Mouse (Mus musculus) megakaryocyte, embryonic 14.5 days (primary cell): Measurements from ENCODE around the gene Ap2a1. TPM values are rescaled to one million over a fixed set of nuclear protein-coding genes. Genes with fewer than 3 reads are reported as not detected.

Source experiments
- H3K27me3 ChIP-seq: replicated peaks from 2 replicates; pipeline ENCODE3; 2012; ENCODE audit warnings: inconsistent platforms
- H3K36me3 ChIP-seq: replicated peaks from 2 replicates; pipeline ENCODE3; 2012; ENCODE audit warnings: low read length, inconsistent platforms, mixed read lengths
- H3K4me1 ChIP-seq: 2 replicates; pipeline ENCODE4 v1.6.1; 2012; ENCODE audit warnings: inconsistent platforms
- H3K4me3 ChIP-seq: replicated peaks from 2 replicates; pipeline ENCODE3; 2012; ENCODE audit warnings: moderate library complexity, mild to moderate bottlenecking, inconsistent platforms
- H3K9me3 ChIP-seq: 2 replicates; pipeline ENCODE4 v1.6.1; 2012; ENCODE audit warnings: inconsistent platforms
- FLI1 ChIP-seq: IDR thresholded peaks from 2 replicates; pipeline ENCODE4 v1.6.1; 2012; ENCODE audit warnings: low read length, inconsistent platforms, mixed read lengths
- GATA1 ChIP-seq: IDR thresholded peaks from 3 replicates; pipeline ENCODE4 v1.6.1; 2012; ENCODE audit warnings: mixed read lengths, low read length, inconsistent platforms, borderline replicate concordance
- polyA plus RNA-seq: library from polyadenylated mRNA; stranded (reverse); fragments of >175 nt; gene quantifications from 2 replicates; pipeline ENCODE4 v1.2.3, GENCODE M21; 2012; ENCODE audit warnings: low replicate concordance; ENCODE audit not compliant: insufficient read depth

Gene Ap2a1
- polyA plus RNA-seq, 1 experiment: 137 TPM

GRCm38 (mm10) chr7:44964990-44965389 lies 35.7 kb upstream of the Ap2a1 start:
- H3K4me3 ChIP-seq: no peak overlapping the region
- no peaks in the 10 kb centered on the region for H3K36me3 ChIP-seq
- no peaks in the 10 kb centered on the region for H3K9me3 ChIP-seq
- TF ChIP-seq FLI1 (no peak), GATA1 (no peak)
- peaks cover 38% of the 10 kb centered on the region for H3K4me1 ChIP-seq
- H3K27me3 ChIP-seq: peaks cover 53% of the 10 kb centered on the region

DNA sequence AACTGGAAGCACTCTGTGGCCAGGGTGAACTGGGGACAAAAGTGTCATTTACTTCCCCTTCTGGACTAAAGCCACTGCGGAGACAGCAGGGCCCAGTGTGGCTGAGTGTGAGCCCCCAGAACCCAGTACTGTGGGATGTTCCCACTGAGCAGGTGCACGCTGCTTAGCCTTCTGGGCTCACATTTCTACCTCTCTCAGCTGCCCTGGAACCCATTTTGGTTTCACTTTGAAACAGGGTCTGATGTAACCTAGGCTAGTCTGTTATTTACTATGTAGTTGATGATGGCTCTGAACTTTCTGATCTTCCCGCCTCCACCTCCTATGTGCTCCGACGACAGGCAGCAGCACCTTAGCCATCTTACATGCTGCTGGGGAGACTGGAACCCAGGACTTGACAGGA lies 33.5 kb upstream of the Ap2a1 start:
- peak overlapping the region; percentile 79 for H3K4me3 ChIP-seq

GRCm38 (mm10) chr7:44962337-44962736 lies 33.0 kb upstream of the Ap2a1 start:
- Histone ChIP-seq H3K27me3 (peaks cover 63% of the 10 kb centered on the region), H3K9me3 (no peaks in the 10 kb centered on the region), H3K4me3 (peak overlapping the region; percentile 79), H3K36me3 (no peaks in the 10 kb centered on the region), H3K4me1 (peaks cover 46% of the 10 kb centered on the region)
- TF ChIP-seq FLI1: no peak
- no peak for TF ChIP-seq GATA1

More for the DNA sequence above, 33.5 kb upstream of the Ap2a1 start:
- H3K4me1 ChIP-seq: peaks cover 42% of the 10 kb centered on the region
- TF ChIP-seq GATA1 (no peak), FLI1 (no peak)
- H3K36me3 ChIP-seq: no peaks in the 10 kb centered on the region
- H3K9me3 ChIP-seq: no peaks in the 10 kb centered on the region
- H3K27me3 ChIP-seq: peaks cover 59% of the 10 kb centered on the region

DNA sequence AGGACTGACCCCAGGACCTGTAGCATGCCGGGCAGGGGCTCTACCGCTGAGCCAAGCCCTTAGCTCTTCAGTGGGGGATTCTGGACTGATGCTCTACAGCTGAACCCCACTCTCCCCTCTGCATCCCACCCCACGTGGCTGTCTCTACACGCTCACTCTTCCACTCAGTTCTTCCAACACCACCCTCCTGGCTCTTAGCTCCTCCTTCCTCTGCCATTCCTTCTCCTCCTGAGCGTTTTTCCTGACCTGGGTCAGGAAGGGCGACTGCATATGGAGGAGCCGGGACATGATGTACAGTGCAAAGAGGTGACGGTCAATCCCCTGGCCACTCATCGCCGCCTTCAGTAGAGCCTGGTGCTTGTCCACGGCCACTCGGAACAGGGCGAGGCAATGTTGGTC lies 31.2 kb upstream of the Ap2a1 start:
- Histone ChIP-seq H3K9me3 (no peaks in the 10 kb centered on the region), H3K36me3 (no peaks in the 10 kb centered on the region), H3K27me3 (peaks cover 52% of the 10 kb centered on the region), H3K4me3 (no peak overlapping the region), H3K4me1 (peaks cover 45% of the 10 kb centered on the region)
- TF ChIP-seq GATA1: no peak

GRCm38 (mm10) chr7:44959874-44960511 lies 30.7 kb upstream of the Ap2a1 start:
- Histone ChIP-seq H3K4me1 (peaks cover 45% of the 10 kb centered on the region), H3K4me3 (no peak overlapping the region), H3K27me3 (peaks cover 51% of the 10 kb centered on the region), H3K36me3 (no peaks in the 10 kb centered on the region), H3K9me3 (no peaks in the 10 kb centered on the region)
- TF ChIP-seq GATA1 (no peak), FLI1 (no peak)

- TF ChIP-seq GATA1: no peak
- TF ChIP-seq FLI1: no peak
- peaks cover 45% of the 10 kb centered on the region for H3K4me1 ChIP-seq
- H3K27me3 ChIP-seq: peaks cover 52% of the 10 kb centered on the region
- H3K36me3 ChIP-seq: no peaks in the 10 kb centered on the region
- H3K4me3 ChIP-seq: no peak overlapping the region
- H3K9me3 ChIP-seq: no peaks in the 10 kb centered on the region
Measured at GRCm38 (mm10) chr7:44959281-44959680, 30.0 kb upstream of the Ap2a1 start.

- TF ChIP-seq GATA1: no peak
- no peak for TF ChIP-seq FLI1
- Histone ChIP-seq H3K4me3 (no peak overlapping the region), H3K4me1 (peaks cover 45% of the 10 kb centered on the region), H3K36me3 (no peaks in the 10 kb centered on the region), H3K27me3 (peaks cover 55% of the 10 kb centered on the region), H3K9me3 (no peaks in the 10 kb centered on the region)
Measured at GRCm38 (mm10) chr7:44958208-44958607, 28.9 kb upstream of the Ap2a1 start.

- Histone ChIP-seq H3K27me3 (peaks cover 57% of the 10 kb centered on the region), H3K4me3 (no peak overlapping the region), H3K36me3 (no peaks in the 10 kb centered on the region), H3K4me1 (peaks cover 45% of the 10 kb centered on the region), H3K9me3 (no peaks in the 10 kb centered on the region)
- TF ChIP-seq GATA1 (no peak), FLI1 (no peak)
Measured at GRCm38 (mm10) chr7:44957183-44957835, 28.0 kb upstream of the Ap2a1 start.

DNA sequence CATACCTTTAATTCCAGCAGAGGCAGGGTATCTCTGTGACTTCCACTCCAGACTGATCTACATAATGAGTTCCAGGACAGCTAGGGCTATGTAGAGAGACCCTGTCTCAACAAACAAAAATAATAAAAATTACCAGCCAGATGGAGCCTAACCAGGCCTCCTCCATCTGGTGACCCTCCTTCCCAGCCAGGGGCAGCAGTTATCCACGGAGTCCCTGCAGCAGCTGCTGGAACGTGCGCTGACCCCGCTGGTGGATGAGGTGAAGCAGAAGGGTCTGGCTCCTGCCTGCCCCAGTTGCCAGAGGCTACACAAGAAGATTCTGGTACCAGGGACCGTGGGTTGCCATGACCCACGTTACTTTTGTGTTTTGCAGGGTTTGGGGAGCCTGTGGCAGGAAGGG lies 27.0 kb upstream of the Ap2a1 start:
- H3K4me1 ChIP-seq: peaks cover 45% of the 10 kb centered on the region
- TF ChIP-seq GATA1 (no peak), FLI1 (no peak)

GRCm38 (mm10) chr7:44955628-44956027 lies 26.3 kb upstream of the Ap2a1 start:
- Histone ChIP-seq H3K36me3 (no peaks in the 10 kb centered on the region), H3K9me3 (no peaks in the 10 kb centered on the region), H3K4me3 (no peak overlapping the region), H3K4me1 (peaks cover 39% of the 10 kb centered on the region), H3K27me3 (peaks cover 58% of the 10 kb centered on the region)
- TF ChIP-seq GATA1 (no peak), FLI1 (no peak)

More for the DNA sequence above, 27.0 kb upstream of the Ap2a1 start:
- H3K36me3 ChIP-seq: no peaks in the 10 kb centered on the region
- no peaks in the 10 kb centered on the region for H3K9me3 ChIP-seq
- no peak overlapping the region for H3K4me3 ChIP-seq
- peaks cover 57% of the 10 kb centered on the region for H3K27me3 ChIP-seq
